Mouse (Mus musculus) liver, embryonic 15.5 days (tissue): Measurements from ENCODE around the gene Xcr1. TPM values are rescaled to one million over a fixed set of nuclear protein-coding genes. Genes with fewer than 3 reads are reported as not detected.

ENCODE experiments used
- ATAC-seq: fragments of 200-750 bp; cut with Nextera tagmentation; 2 replicates; pipeline ENCODE4 v1.8.0; 2017; ENCODE audit warnings: moderate number of reproducible peaks, mild to moderate bottlenecking, moderate library complexity; ENCODE audit not compliant: insufficient read depth
- H3K27ac ChIP-seq: fragments of 300-500 bp; sonication (generic); replicated peaks from 2 replicates; pipeline ENCODE4 v1.5.1; 2015; ENCODE audit warnings: mild to moderate bottlenecking, inconsistent platforms
- H3K27me3 ChIP-seq: fragments of 300-500 bp; sonication (generic); 2 replicates; pipeline ENCODE4 v1.6.1; 2015; ENCODE audit warnings: mild to moderate bottlenecking, inconsistent platforms
- H3K36me3 ChIP-seq: fragments of 300-500 bp; sonication (generic); replicated peaks from 2 replicates; pipeline ENCODE4 v1.6.1; 2015; ENCODE audit warnings: moderate library complexity, mild to moderate bottlenecking, inconsistent platforms
- H3K4me1 ChIP-seq: fragments of 300-500 bp; sonication (generic); replicated peaks from 2 replicates; pipeline ENCODE4 v1.6.1; 2015; ENCODE audit warnings: inconsistent platforms
- H3K4me2 ChIP-seq: fragments of 300-500 bp; sonication (generic); 2 replicates; pipeline ENCODE4 v1.6.1; 2015; ENCODE audit warnings: moderate library complexity, mild to moderate bottlenecking, inconsistent platforms
- H3K4me3 ChIP-seq: fragments of 300-500 bp; sonication (generic); replicated peaks from 2 replicates; pipeline ENCODE4 v1.5.1; 2015; ENCODE audit warnings: mild to moderate bottlenecking, inconsistent platforms
- H3K9ac ChIP-seq: fragments of 300-500 bp; sonication (generic); 2 replicates; pipeline ENCODE4 v1.6.1; 2015; ENCODE audit warnings: moderate library complexity, mild to moderate bottlenecking, inconsistent platforms
- H3K9me3 ChIP-seq: fragments of 300-500 bp; sonication (generic); replicated peaks from 2 replicates; pipeline ENCODE4 v1.6.1; 2016; ENCODE audit warnings: inconsistent platforms
- WGBS: fragments of 180-500 bp; shearing (Covaris S2); methylation state at CpG from one replicate; pipeline ENCODE4 v1.1.7; 2015; ENCODE audit warnings: mixed read lengths; ENCODE audit not compliant: insufficient replicate concordance; 5-methylcytosine and 5-hydroxymethylcytosine counted together
- polyA plus RNA-seq: library from polyadenylated mRNA; unstranded; fragments of >200 nt; fragmentation: Nextera tagmentation; extraction: Ambion mirVana; gene quantifications from 2 replicates; pipeline ENCODE4 v1.2.1, GENCODE M21; 2015

Gene Xcr1
- polyA plus RNA-seq, result 0.03 TPM in 1 of 2 replicates, not detected in the other

GRCm38 (mm10) chr9:123861929-123862328, at the start of gene Xcr1:
Xcr1 (minus strand) TSS chr9:123862029.
- no peaks in the 10 kb centered on the region for H3K36me3 ChIP-seq
- no peak within 1 kb of the TSS for H3K9ac ChIP-seq
- H3K27me3 ChIP-seq, result no peaks in the 10 kb centered on the region
- no peaks in the 10 kb centered on the region for H3K4me1 ChIP-seq
- ATAC-seq, result no peak
- 72% methylated on average over 9 of the region's 9 CpGs for WGBS
- no peak within 1 kb of the TSS for H3K27ac ChIP-seq
- no peak within 1 kb of the TSS for H3K4me3 ChIP-seq
- no peaks in the 10 kb centered on the region for H3K9me3 ChIP-seq
- H3K4me2 ChIP-seq, result no peak within 1 kb of the TSS

DNA sequence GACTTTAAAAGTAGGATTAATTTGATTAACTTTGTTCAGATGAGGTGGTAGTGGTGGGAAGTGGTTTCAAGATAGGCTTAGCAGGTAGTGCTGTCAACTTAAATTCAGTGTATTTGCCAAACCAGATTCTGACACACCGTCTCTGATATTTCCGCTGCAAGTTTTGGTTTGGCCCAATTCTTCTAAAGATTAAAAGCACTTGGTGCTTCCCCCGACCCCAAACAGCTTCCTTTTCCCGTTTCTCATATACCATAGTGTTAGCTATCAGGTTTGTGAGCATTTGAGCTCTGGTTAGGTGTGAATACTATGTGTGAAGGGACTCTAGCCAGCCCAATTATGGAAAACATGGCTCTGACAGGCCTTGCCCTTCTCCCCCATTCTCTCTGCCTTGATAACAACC, 10.2 kb upstream of the Xcr1 start:
- WGBS, result 41% methylated on average over 4 of the region's 4 CpGs
- Histone ChIP-seq H3K36me3 (no peaks in the 10 kb centered on the region), H3K27ac (no peak overlapping the region), H3K9ac (no peak overlapping the region), H3K27me3 (no peaks in the 10 kb centered on the region), H3K4me2 (no peak overlapping the region), H3K4me1 (no peaks in the 10 kb centered on the region), H3K9me3 (no peaks in the 10 kb centered on the region), H3K4me3 (no peak overlapping the region)
- no peak for ATAC-seq

DNA sequence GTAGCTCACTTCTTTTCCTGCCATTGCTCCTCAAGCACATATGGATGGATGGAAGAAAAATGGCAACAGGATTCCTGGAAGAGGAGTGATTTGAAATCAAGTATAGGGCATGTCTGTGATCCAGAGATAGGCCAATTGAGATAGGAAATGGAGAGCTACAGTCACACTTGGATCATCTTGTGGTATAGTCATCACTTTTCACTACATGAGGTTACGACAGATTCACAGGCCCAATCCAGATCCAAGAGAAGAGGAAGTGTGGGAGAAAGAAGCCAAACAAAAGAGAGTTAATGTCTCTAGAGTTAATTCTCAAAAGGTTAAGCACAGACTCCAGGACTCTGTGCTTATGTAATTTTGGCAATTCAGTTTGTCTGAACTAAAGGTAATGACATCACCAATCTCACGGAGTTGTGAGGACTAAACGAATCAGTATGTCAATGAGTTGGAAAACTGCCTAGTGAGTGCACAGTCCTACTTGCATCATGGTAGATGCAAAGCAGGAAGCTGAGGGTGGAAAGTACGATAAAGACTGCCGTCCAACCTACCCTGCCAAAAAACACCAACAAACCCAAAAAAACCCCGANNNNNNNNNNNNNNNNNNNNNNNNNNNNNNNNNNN, 7.4 kb upstream of the Xcr1 start:
- 28% methylated on average over 5 of the region's 6 CpGs for WGBS
- no peaks in the 10 kb centered on the region for H3K27me3 ChIP-seq
- H3K27ac ChIP-seq, result no peak overlapping the region
- no peak for ATAC-seq
- H3K4me1 ChIP-seq, result no peaks in the 10 kb centered on the region
- no peaks in the 10 kb centered on the region for H3K9me3 ChIP-seq
- H3K36me3 ChIP-seq, result no peaks in the 10 kb centered on the region
- H3K9ac ChIP-seq, result no peak overlapping the region
- no peak overlapping the region for H3K4me3 ChIP-seq
- H3K4me2 ChIP-seq, result no peak overlapping the region

- whole genome bisulfite sequencing, result 63% methylated on average over 1 of the region's 1 CpGs
- Histone ChIP-seq H3K27ac (no peak overlapping the region; the same call in 1 of the 2 replicates), H3K27me3 (no peaks in the 10 kb centered on the region), H3K9me3 (no peaks in the 10 kb centered on the region), H3K4me1 (no peaks in the 10 kb centered on the region), H3K4me3 (no peak overlapping the region), H3K4me2 (no peak overlapping the region), H3K9ac (no peak overlapping the region), H3K36me3 (no peaks in the 10 kb centered on the region)
- ATAC-seq, result no peak
These were observed 1.8 kb upstream of the Xcr1 start for GRCm38 (mm10) chr9:123863641-123864040.

DNA sequence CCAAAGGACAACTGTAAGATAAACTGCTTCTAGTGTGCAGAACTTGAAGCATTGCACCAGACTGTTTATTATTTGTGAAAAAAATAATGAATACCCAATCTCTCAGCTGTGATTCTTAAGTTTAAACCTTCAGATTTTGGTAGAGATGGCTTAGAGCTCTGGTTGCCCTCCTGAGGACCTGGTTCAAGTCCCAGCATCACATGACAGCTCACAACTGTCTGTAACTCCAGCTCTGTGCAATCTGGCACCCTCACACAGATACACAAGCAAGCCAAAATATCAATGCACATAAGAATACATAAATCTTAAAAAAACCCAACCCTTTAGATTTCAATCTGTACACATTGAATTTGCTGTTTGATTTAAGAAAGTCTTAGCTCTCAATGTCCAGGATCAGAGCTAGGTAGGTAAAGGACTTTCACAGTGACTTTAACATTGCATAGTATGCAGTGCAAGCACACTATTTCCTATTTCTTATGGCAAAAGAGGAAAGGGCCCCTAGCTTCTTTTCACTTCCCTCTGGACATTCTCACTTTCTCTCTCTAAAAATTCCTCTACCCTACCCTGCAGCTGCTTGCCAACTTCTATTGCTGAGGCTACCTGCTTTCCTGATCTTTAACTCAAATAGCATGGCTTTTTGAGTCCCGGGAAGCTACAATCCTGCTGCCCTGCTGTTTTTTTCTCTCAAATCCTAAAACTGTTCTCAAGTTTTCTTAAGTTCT, 1.2 kb upstream of the Xcr1 start:
- H3K36me3 ChIP-seq, result no peaks in the 10 kb centered on the region
- H3K9me3 ChIP-seq, result no peaks in the 10 kb centered on the region
- no peaks in the 10 kb centered on the region for H3K27me3 ChIP-seq
- no peak overlapping the region; the same call in 1 of the 2 replicates for H3K27ac ChIP-seq
- no peak overlapping the region for H3K4me2 ChIP-seq
- no peak for ATAC-seq
- 45% methylated on average over 1 of the region's 1 CpGs for WGBS
- no peak overlapping the region for H3K4me3 ChIP-seq
- no peaks in the 10 kb centered on the region for H3K4me1 ChIP-seq
- no peak overlapping the region for H3K9ac ChIP-seq

DNA sequence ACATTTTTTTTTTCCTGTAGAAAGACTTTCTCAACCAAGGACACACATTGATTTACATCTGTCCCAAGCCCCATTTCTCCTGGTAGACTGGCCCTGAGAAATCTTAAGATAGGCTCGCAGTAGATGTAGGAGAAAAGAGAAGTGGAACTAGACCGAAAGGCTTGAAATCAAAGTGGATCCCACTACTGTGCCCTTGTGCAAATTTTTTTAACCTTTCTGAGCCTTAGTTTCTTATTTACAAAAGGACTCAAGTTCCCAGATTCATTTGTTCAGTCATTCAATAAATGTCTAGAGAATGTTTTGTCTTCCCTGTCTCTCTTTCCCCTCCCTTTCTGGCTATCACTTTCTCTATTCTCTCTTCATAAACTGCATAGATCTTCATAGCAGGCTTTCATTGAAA, 5.0 kb downstream of the Xcr1 start:
- 51% methylated on average over 2 of the region's 2 CpGs for WGBS
- no peak for ATAC-seq

GRCm38 (mm10) chr9:123852449-123853390, 9.1 kb downstream of the Xcr1 start:
- peak overlapping the region; percentile 95 for H3K4me3 ChIP-seq
- H3K27me3 ChIP-seq, result no peaks in the 10 kb centered on the region
- no peaks in the 10 kb centered on the region for H3K9me3 ChIP-seq
- peaks cover 30% of the 10 kb centered on the region for H3K4me1 ChIP-seq
- peak overlapping the region; percentile 10; the same call in 1 of the 2 replicates for H3K9ac ChIP-seq
- WGBS, result 37% methylated on average over 5 of the region's 5 CpGs
- no peaks in the 10 kb centered on the region for H3K36me3 ChIP-seq
- no peak for ATAC-seq
- peak overlapping the region; percentile 52 for H3K27ac ChIP-seq
- peak overlapping the region; percentile 64 for H3K4me2 ChIP-seq

More for the DNA sequence above, 5.0 kb downstream of the Xcr1 start:
- no peaks in the 10 kb centered on the region for H3K27me3 ChIP-seq
- H3K9ac ChIP-seq, result no peak overlapping the region
- no peaks in the 10 kb centered on the region for H3K9me3 ChIP-seq
- H3K4me2 ChIP-seq, result no peak overlapping the region
- H3K4me1 ChIP-seq, result peaks cover 4% of the 10 kb centered on the region
- no peaks in the 10 kb centered on the region for H3K36me3 ChIP-seq
- H3K4me3 ChIP-seq, result no peak overlapping the region
- no peak overlapping the region for H3K27ac ChIP-seq

DNA sequence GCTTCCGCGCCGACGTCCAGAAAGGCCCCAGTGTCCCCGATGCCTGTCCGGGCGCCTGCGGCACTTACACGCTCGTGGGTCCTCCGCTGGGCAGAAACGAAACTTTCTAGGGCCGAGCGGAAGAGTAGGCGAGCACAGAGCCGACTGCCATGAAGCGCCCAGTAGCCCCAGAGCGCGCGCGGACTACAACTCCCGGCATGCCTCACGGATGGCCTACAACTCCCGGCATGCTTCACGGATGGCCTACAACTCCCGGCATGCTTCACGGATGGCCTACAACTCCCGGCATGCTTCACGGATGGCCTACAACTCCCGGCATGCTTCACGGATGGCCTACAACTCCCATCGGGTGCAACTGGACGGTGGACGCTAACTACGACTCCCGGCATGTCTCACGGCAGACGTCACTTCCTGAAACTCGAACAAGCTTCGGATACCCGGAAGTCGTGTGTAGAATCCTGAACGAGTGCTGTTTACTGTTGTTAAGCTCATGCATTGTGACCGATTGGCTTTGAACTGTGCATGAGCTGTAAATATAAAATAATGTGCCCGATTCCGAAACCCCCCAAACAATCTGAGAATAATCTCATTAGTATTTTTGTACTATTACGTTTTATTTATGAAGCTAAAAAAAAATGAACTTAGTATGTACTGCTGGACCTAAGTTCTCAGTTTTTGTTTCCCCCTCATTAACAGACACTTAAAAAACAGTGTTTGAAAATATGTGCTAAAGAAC, 9.9 kb downstream of the Xcr1 start, which contains the start of gene Fyco1:
TSS of gene Fyco1 (minus strand) at position 187 of the 736 bp plus-strand sequence.
- no peaks in the 10 kb centered on the region for H3K36me3 ChIP-seq
- H3K4me2 ChIP-seq, result peak within 1 kb of the TSS; percentile 89
- peak within 1 kb of the TSS; percentile 91 for H3K27ac ChIP-seq
- H3K27me3 ChIP-seq, result no peaks in the 10 kb centered on the region
- H3K4me3 ChIP-seq, result peak within 1 kb of the TSS; percentile 95
- no peaks in the 10 kb centered on the region for H3K9me3 ChIP-seq
- peak; percentile 95 for ATAC-seq
- peaks cover 30% of the 10 kb centered on the region for H3K4me1 ChIP-seq
- peak within 1 kb of the TSS; percentile 95 for H3K9ac ChIP-seq
- WGBS, result under 1% methylated on average over 47 of the region's 47 CpGs

DNA sequence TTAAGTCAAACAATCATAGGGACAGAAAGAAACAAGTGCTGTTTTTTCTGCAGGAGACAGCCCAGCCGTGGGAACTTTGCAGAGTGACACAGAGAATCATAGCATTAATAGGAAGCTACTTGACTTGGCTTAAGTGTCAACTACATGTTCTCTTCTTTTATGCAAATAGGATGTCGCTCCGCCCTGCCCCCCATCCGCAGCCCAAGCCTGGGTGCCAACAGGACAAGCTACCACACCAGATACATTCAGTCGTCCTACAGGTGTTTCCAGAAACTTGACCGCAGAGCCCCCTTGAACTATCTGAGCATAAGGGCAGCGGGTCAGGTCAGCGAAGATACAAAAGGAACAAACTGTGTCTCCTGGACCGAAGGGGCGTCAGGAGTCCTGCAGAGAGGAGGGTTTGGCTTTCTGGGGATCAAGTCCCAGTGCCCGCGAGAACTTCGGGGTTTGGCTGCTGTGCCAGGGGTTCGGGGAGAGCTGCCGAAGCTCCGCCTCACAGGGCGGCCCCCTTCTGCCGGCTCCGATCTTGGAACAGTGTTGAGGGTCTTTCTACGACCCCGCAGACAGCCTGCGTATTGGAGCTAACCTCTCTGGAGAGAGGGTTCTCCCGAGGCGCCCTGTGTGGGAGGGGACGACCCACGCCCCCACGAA, 10.6 kb downstream of the Xcr1 start:
- WGBS, result under 1% methylated on average over 27 of the region's 27 CpGs
- peak overlapping the region; percentile 89 for H3K4me2 ChIP-seq
- H3K36me3 ChIP-seq, result no peaks in the 10 kb centered on the region
- peaks cover 37% of the 10 kb centered on the region for H3K4me1 ChIP-seq
- H3K27me3 ChIP-seq, result no peaks in the 10 kb centered on the region
- H3K9me3 ChIP-seq, result no peaks in the 10 kb centered on the region
- peak overlapping the region; percentile 91 for H3K27ac ChIP-seq
- H3K4me3 ChIP-seq, result peak overlapping the region; percentile 95
- peak overlapping the region; percentile 95 for H3K9ac ChIP-seq
- ATAC-seq, result peak; percentile 45

GRCm38 (mm10) chr9:123850705-123851061, 11.1 kb downstream of the Xcr1 start:
- H3K9me3 ChIP-seq, result no peaks in the 10 kb centered on the region
- no peaks in the 10 kb centered on the region for H3K27me3 ChIP-seq
- H3K4me1 ChIP-seq, result peaks cover 42% of the 10 kb centered on the region
- ATAC-seq, result no peak
- H3K4me2 ChIP-seq, result peak overlapping the region; percentile 89
- peak overlapping the region; percentile 95 for H3K4me3 ChIP-seq
- no peaks in the 10 kb centered on the region for H3K36me3 ChIP-seq
- WGBS, result 1% methylated on average over 2 of the region's 2 CpGs
- peak overlapping the region; percentile 91 for H3K27ac ChIP-seq
- peak overlapping the region; percentile 95 for H3K9ac ChIP-seq
